19 mouse cellular contexts compared by ENCODE assay signal in the genomic region with DNA sequence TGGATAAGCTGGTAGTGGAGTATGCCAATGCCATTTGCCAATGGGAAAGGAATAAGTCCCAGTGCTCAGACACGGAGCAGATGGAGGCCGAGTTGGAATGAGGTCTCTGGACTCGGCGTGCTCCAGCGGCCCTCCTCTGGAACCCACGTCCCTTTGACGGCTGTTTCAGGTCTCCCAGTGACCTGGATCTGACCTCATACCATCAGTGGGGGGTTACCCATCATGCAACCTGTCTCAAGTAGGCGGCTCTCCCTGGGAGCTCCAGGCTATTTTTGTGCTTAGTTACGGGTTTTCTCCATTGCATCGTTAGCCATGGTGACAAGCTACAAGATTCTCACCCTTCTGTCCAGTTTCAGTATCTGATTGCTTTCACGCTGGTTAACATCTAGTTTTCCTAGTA. TPM values are rescaled to one million over a fixed set of nuclear protein-coding genes. Genes with fewer than 3 reads are reported as not detected.
DNase-seq lines count a peak whose midpoint lies in the region; ATAC-seq and TF ChIP-seq lines count a peak whose summit lies in the region.
"Had no signal": no experiment of that assay in that cellular context is flagged by ENCODE, and none has a peak within 500 bp of the region (broad histone marks: within the 10 kb centered on the region; RNA-seq: fewer than 3 reads in every experiment).

No protein-coding gene starts in this region.

- H3K9ac ChIP-seq in heart, adult 2 months (ENCODE audit: low read depth, low read length): no peak overlapping the region
- H3K9ac ChIP-seq in hindbrain, embryonic 14.5 days: no peak overlapping the region
- H3K9ac ChIP-seq in hindbrain, embryonic 16.5 days (ENCODE audit: low read depth, low read length): no peak overlapping the region
- H3K9ac ChIP-seq: limb, embryonic 15.5 days had no signal

- no peak for ATAC-seq in hindbrain, embryonic 14.5 days (ENCODE audit: low FRiP score)
- ATAC-seq in hindbrain, embryonic 16.5 days: no peak
- ATAC-seq: forebrain, embryonic 16.5 days had no signal

- no peak overlapping the region for H3K4me2 ChIP-seq in hindbrain, embryonic 14.5 days (replicated peaks)
- H3K4me2 ChIP-seq in hindbrain, embryonic 16.5 days (ENCODE audit: low read length): no peak overlapping the region
- H3K4me2 ChIP-seq: limb, embryonic 15.5 days had no signal

- H3K4me3 ChIP-seq in heart, embryonic 10.5 days: peak overlapping the region; percentile 49
- no peak overlapping the region for H3K4me3 ChIP-seq in heart, adult 2 months
- no peak overlapping the region for H3K4me3 ChIP-seq in hindbrain, embryonic 14.5 days (replicated peaks; ENCODE audit: low read length)
- H3K4me3 ChIP-seq in hindbrain, embryonic 16.5 days (ENCODE audit: low read length): no peak overlapping the region
- H3K4me3 ChIP-seq: erythroblast, embryonic 14.5 days; gastrocnemius, adult 2 months; limb, embryonic 15.5 days had no signal

- intact Hi-C loops in heart, adult 2 months (cut with DNase I): no loop called here

- peak overlapping the region; percentile 86 for H3K27ac ChIP-seq in heart, embryonic 10.5 days
- no peak overlapping the region for H3K27ac ChIP-seq in heart, adult 2 months
- H3K27ac ChIP-seq in hindbrain, embryonic 14.5 days: peak overlapping the region; percentile 72; the same call in 1 of the 2 replicates
- H3K27ac ChIP-seq in hindbrain, embryonic 16.5 days (ENCODE audit: low read depth, low read length): no peak overlapping the region
- H3K27ac ChIP-seq: gastrocnemius, adult 2 months; limb, embryonic 15.5 days; macrophage had no signal

- TF ChIP-seq EP300 in heart, adult 2 months (IDR thresholded peaks at IDR 0.05; ENCODE audit: insufficient read depth, low read depth, low read length): no peak

- no peak for TF ChIP-seq CTCF in heart, adult 2 months (IDR thresholded peaks at IDR 0.05)

- DNase-seq in heart, embryonic 10.5 days (ENCODE audit: low spot score): peak; percentile 82
- no peak for DNase-seq in heart, adult 2 months
- DNase-seq in hindbrain, embryonic 14.5 days (ENCODE audit: low spot score): no peak
- peak; percentile 56 for DNase-seq in retina, postnatal 1 day
- DNase-seq in retina, embryonic 14.5 days (ENCODE audit: low spot score): no peak
- no peak for DNase-seq in urinary bladder, postnatal 14 days (ENCODE audit: low spot score)
- no peak for DNase-seq in adrenal gland, adult 2 months
- DNase-seq: adrenal gland, postnatal 36 days; B cell, adult 2 months; cerebellum, adult 11 months; gastrocnemius, adult 2 months; kidney, adult 8-10 months; lung, adult 18-20 months; spleen, adult 18-20 months had no signal

- no peak for TF ChIP-seq POLR2A in heart, adult 2 months (IDR thresholded peaks at IDR 0.05; ENCODE audit: insufficient read depth, low read depth, low read length)

- 39% methylated on average over 11 of the region's 11 CpGs for WGBS in heart, embryonic 10.5 days
- 79% methylated on average over 11 of the region's 11 CpGs for WGBS in heart, adult 2 months
- 52% methylated on average over 11 of the region's 11 CpGs for WGBS in hindbrain, embryonic 14.5 days
- 59% methylated on average over 11 of the region's 11 CpGs for WGBS in hindbrain, embryonic 16.5 days

- peaks cover 65% of the 10 kb centered on the region for H3K4me1 ChIP-seq in heart, embryonic 10.5 days
- peaks cover 13% of the 10 kb centered on the region for H3K4me1 ChIP-seq in heart, adult 2 months (ENCODE audit: control insufficient read depth, insufficient read depth, low read length)
- H3K4me1 ChIP-seq in hindbrain, embryonic 14.5 days (replicated peaks; ENCODE audit: control insufficient read depth, insufficient read depth, low read length): peaks cover 18% of the 10 kb centered on the region
- H3K4me1 ChIP-seq in hindbrain, embryonic 16.5 days (ENCODE audit: control insufficient read depth, insufficient read depth, low read depth, low read length): peaks cover 6% of the 10 kb centered on the region; the same call in 1 of the 2 replicates
- H3K4me1 ChIP-seq: limb, embryonic 15.5 days had no signal

- H3K79me2 ChIP-seq in heart, adult 2 months (replicated peaks; ENCODE audit: control insufficient read depth, insufficient read depth, low read length): no peaks in the 10 kb centered on the region

- peaks cover 20% of the 10 kb centered on the region for H3K27me3 ChIP-seq in heart, embryonic 10.5 days (ENCODE audit: insufficient read depth, poor library complexity, severe bottlenecking)
- H3K27me3 ChIP-seq in heart, adult 2 months (ENCODE audit: control insufficient read depth, insufficient read depth, low read length): no peaks in the 10 kb centered on the region
- H3K27me3 ChIP-seq in hindbrain, embryonic 14.5 days (ENCODE audit: control insufficient read depth, insufficient read depth, low read length): no peaks in the 10 kb centered on the region
- H3K27me3 ChIP-seq in hindbrain, embryonic 16.5 days (replicated peaks; ENCODE audit: control insufficient read depth, insufficient read depth, low read length): no peaks in the 10 kb centered on the region
- H3K27me3 ChIP-seq: limb, embryonic 15.5 days had no signal

- H3K9me3 ChIP-seq in heart, embryonic 10.5 days: no peaks in the 10 kb centered on the region
- no peaks in the 10 kb centered on the region for H3K9me3 ChIP-seq in hindbrain, embryonic 14.5 days (ENCODE audit: control insufficient read depth, low read length)
- H3K9me3 ChIP-seq in hindbrain, embryonic 16.5 days (ENCODE audit: control insufficient read depth, low read length): no peaks in the 10 kb centered on the region
- H3K9me3 ChIP-seq: limb, embryonic 15.5 days had no signal

- H3K36me3 ChIP-seq in heart, embryonic 10.5 days: peaks cover 13% of the 10 kb centered on the region
- H3K36me3 ChIP-seq in heart, adult 2 months (ENCODE audit: control insufficient read depth, insufficient read depth, low read length): no peaks in the 10 kb centered on the region
- H3K36me3 ChIP-seq in hindbrain, embryonic 14.5 days (replicated peaks; ENCODE audit: control insufficient read depth, insufficient read depth): peaks cover 69% of the 10 kb centered on the region
- peaks cover 21% of the 10 kb centered on the region for H3K36me3 ChIP-seq in hindbrain, embryonic 16.5 days (ENCODE audit: control insufficient read depth, insufficient read depth, low read length)

RNA-seq across cellular contexts. Expression of a gene that starts 26.8 kb away (rescaled TPM):
- 0.10 and 0.31 TPM in 2 replicates for polyA plus RNA-seq in heart, embryonic 10.5 days (2016; fragmentation: Nextera tagmentation; extraction: Ambion mirVana)
- total RNA-seq in heart, adult 2 months (2021): not detected
- polyA plus RNA-seq in heart, adult 2 months (2012; rRNA removed): not detected in 2 replicates
- polyA plus RNA-seq in hindbrain, embryonic 14.5 days (2014; fragmentation: Nextera tagmentation; extraction: Ambion mirVana): 25.8 and 26.7 TPM in 2 replicates
- 28.2 and 29.2 TPM in 2 replicates for polyA plus RNA-seq in hindbrain, embryonic 16.5 days (2015; fragmentation: Nextera tagmentation; extraction: Ambion mirVana)
- not detected for total RNA-seq in adrenal gland, adult 2 months (2021)
- polyA plus RNA-seq in adrenal gland, adult 2 months (2012; rRNA removed): 0.38 and 0.56 TPM in 2 replicates
- total RNA-seq: adrenal gland, postnatal 36 days; gastrocnemius, adult 2 months had no signal
- polyA plus RNA-seq: erythroblast, embryonic 14.5 days; macrophage had no signal

RNA-seq across cellular contexts. Expression of a gene that starts 31.7 kb away (rescaled TPM):
- polyA plus RNA-seq in heart, embryonic 10.5 days (2016; fragmentation: Nextera tagmentation; extraction: Ambion mirVana): 15.8 and 16.1 TPM in 2 replicates
- total RNA-seq in heart, adult 2 months (2021): under 1 TPM; 0.08 to 0.34 TPM
- 0.23 and 0.56 TPM in 2 replicates for polyA plus RNA-seq in heart, adult 2 months (2012; rRNA removed)
- polyA plus RNA-seq in hindbrain, embryonic 14.5 days (2014; fragmentation: Nextera tagmentation; extraction: Ambion mirVana): 2.3 and 2.5 TPM in 2 replicates
- 2.4 and 2.7 TPM in 2 replicates for polyA plus RNA-seq in hindbrain, embryonic 16.5 days (2015; fragmentation: Nextera tagmentation; extraction: Ambion mirVana)
- total RNA-seq in adrenal gland, adult 2 months (2021): under 1 TPM; 0.35 to 0.49 TPM
- polyA plus RNA-seq in adrenal gland, adult 2 months (2012; rRNA removed): 0.37 and 0.44 TPM in 2 replicates

Comparison
In these comparisons a context has a peak if more than half of its experiments do, and no peak if none do; other contexts are left out.
1. DNase-seq: peak in heart, embryonic 10.5 days (single experiment) and retina, postnatal 1 day (single experiment); none in heart, adult 2 months (0 of 2), hindbrain, embryonic 14.5 days (single experiment), retina, embryonic 14.5 days (single experiment), urinary bladder, postnatal 14 days (single experiment) and adrenal gland, adult 2 months (single experiment).
2. H3K27ac ChIP-seq: peak in heart, embryonic 10.5 days (single experiment) and hindbrain, embryonic 14.5 days (single experiment); none in heart, adult 2 months (single experiment) and hindbrain, embryonic 16.5 days (single experiment).
3. RNA of a gene that starts 26.8 kb away (polyA plus RNA-seq): 28.2 to 29.2 TPM in hindbrain, embryonic 16.5 days and 25.8 to 26.7 TPM in hindbrain, embryonic 14.5 days; 0.38 to 0.56 TPM in adrenal gland, adult 2 months, 0.10 to 0.31 TPM in heart, embryonic 10.5 days and not detected in heart, adult 2 months; every median in the first group is over 10 times any median in the second.